Mouse (Mus musculus) layer of hippocampus, adult 8-10 months (tissue): ENCODE measurements around the gene Cpm. TPM values are rescaled to one million over a fixed set of nuclear protein-coding genes. Genes with fewer than 3 reads are reported as not detected.
A peak's percentile ranks its signal among the peaks of the same experiment; 100 is the strongest.
"Not testable (repeated sequence)": the region's sequence is repeated elsewhere in the genome, so short reads cannot be mapped to it uniquely, and the experiment has no call there.

Experiments used
- DNase-seq, 2 experiments: peaks; one replicate each; pipeline ENCODE4 v3.0.0; 2022; ENCODE audit warnings: low spot score in 2 of 2
- total RNA-seq, 4 experiments: library from RNA; stranded (reverse); gene quantifications; 2 replicates each; pipeline ENCODE4 v1.2.4; 2022

Gene Cpm
- total RNA-seq, 4 experiments from 2014 or later: 9.1 to 11.4 (median 9.7) TPM

DNA sequence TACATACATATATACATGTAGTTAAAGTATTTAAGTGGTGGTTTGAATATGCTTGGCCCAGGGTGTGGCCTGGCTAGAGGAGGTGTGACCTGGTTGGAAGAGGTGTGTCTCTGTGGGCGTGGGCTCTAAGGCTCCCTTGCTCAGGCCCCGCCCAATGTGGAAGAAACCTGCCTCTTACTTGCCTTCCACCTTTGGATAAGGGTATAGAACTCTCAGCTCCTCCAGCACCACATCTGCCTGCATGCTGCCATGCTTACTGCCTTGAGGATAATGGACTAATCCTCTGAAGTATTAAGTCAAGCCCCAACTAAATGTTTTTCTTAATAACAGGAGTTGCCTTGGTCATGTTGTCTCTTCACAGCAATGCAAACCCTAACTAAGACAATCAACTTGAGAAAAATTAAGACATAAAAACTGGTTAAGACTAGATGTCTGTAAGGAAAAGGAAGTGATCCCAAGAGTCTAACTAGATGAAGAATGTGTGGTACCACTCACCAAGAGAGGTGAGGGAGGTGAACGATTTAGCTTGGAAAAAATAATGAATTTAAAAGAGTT lies 68.3 kb downstream of the Cpm start:
- DNase-seq: no peak

DNA sequence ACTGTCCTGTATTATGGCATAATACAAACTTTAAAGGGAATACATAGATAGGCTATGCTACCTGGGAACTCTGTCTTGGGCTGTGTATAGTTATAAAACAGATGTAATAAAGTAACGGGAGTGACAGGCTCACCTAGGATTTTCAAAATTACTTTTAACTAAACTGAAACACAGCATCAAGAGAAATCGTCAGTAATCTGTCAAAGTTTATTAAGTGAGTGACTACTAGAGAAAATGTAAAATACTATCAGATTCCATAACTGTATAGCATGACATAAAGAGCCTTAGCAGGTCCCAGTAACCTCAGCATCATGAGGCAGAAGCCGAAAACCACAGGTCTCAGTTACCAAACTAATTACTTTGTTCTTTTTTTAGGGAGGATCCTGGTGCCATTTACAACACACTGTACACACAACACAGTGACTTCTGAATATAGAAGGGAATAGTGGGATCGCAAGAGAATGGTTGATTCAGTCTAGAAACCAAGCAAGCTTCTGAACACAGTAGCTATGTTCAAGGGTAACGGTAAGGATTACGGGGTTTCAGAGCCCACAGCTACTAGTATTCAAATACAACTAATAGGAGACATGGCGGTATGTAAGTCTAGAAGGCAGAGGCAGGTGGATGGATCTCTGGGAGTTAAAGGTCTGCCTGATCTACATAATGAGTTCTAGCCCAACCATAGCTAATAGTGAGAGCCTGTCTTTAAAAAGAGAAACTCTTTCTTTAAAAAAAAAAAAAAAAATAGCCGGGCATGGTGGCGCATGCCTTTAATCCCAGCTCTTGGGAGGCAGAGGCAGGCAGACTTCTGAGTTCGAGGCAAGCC lies 69.2 kb downstream of the Cpm start:
- no peak for DNase-seq

DNA sequence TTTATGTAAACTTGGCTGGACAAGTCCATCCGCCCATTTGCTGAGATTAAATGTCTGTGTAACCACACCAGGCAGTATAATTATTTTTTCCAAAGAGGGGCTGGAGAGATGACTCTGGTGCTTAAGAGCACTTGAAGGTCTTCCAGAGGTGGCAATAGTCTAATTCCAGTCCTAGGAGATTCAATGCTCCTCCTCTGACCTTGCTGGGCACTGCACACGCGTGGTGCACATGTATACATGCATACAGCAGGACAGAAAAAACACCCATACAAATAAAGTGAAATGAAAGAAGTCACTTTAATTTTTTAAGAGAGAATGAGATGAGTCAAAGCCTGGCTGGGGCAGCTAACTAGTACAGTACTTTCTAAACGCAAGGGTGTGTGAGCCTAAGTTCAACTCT lies 70.6 kb downstream of the Cpm start:
- no peak for DNase-seq

DNA sequence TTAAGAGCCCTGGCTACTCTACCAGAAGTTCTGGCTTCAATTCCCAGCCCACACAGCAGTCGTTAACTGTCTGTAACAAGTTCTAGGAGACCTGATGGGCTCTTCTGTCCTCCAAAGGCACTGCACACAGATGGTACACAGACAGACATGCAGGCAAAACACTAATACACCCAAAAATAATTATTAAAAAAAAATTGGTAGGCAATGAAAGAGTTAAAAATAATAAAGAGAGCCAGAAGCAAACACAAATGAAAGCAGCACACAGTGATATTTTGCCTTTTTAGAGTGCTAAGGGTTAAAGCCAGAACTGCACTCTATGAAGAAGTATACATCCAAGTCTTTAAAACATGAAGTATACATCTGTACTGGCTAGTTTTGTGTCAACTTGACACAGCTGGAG lies 71.2 kb downstream of the Cpm start:
- no peak for DNase-seq

DNA sequence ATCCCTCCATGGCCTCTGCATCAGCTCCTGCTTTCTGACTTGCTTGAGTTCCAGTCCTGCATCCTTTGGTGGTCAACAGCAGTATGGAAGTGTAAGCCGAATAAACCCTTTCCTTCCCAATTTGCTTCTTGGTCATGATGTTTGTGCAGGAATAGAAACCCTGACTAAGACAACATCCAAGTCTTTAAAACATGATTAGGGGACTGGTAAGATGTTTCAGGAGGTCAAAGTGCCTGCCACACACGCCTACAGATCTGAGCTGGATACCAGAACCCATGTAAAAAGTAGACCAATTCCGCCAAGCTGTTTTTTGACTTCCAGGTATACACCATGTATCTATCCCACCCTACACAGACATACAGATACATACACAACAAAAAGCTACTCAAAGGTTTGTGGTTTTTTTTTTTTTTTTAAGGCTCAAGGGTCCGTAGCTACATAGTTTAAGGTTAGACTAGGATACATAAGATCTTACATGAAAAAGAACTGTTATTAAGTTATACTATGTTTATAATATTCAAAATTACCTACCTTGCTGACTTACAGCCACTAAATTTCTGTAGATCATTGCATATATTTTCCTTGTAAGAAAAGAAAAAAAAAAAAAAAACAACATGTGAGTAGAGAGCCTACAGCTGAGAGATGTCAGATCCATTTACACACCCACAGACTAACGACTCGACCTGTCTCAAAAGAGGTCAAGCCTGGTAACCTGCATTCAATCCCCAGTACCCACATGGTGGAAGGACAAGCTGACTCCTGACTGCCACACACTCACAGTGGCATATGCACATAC lies 71.9 kb downstream of the Cpm start:
- DNase-seq: no peak

DNA sequence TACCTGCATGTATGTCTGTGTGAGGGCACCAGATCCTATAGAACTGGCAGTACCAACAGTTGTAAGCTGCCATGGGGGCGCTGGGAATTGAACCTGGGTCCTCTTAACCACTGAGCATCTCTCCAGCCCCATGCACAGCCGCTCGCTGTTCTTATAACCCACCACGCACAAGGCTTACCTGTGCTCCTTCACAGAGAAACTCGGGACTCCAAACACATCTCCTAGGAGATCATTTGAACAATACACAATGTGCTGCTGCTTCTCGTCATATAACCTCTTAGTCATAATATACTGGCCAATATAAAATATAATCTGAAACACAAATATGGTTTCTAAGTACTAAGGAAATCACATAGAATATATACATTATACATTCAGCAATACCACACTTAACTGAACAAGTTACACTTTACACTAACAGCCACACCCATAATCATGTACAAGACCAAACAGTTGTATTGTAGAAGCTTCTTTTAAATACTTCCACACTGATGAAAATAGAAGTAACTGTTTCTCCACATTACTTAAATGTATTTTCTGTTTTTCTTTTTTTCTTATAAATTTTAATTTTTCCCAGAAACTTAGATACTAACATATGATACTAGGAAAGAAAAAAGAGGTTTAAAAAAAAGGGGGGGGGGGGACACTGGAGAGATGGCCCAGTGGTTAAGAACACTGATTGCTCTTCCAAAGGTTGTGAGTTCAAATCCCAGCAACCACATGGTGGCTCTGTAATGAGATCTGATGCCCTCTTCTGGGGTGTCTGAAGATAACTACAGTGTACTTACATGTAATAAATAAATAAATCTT lies 72.9 kb downstream of the Cpm start:
- no peak for DNase-seq

DNA sequence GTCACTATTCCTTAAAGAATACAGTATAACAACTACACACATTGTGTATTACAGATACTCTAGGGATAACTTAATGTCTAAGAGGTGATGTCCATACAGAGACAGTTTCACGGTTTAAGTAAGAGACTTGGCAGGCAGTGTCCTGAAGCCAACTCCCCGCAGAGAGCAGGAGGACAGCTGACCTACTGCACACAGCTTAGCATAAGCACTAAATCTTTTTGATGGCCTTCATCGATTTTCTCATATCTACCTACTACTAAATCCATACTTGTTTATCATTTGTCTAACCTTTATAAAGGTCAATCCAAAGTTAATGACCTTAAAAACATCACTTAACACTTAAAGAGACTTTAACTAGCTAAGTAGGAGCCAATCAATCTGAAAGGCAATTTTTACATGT lies 74.2 kb downstream of the Cpm start:
- DNase-seq: no peak

DNA sequence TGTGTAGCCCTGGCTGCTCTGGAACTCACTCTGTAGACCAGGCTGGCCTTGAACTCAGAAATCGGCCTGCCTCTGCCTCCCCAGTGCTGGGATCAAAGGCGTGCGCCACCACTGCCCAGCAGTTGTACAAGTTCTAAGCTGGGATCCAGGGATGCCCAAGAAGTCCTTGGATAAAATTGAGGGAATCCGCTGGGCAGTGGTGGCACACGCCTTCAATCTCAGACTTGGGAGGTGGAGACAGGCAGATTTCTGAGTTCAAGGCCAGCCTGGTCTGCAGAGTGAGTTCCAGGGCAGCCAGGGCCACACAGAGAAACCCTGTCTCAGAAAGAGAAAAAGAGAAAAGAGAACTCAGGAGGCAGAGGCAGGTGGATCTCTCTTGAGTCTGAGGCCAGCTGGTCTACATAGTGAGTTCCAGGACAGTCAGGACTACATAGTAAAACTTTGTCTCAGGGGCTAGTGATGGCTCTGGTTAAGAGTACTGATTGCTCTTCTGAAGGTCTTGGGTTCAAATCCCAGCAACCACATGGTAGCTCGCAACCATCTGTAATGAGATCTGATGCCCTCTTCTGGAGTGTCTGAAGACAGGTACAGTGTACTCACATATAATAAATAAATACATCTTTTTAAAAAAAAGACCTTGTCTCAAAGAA lies 75.1 kb downstream of the Cpm start:
- DNase-seq: not testable (repeated sequence)

DNA sequence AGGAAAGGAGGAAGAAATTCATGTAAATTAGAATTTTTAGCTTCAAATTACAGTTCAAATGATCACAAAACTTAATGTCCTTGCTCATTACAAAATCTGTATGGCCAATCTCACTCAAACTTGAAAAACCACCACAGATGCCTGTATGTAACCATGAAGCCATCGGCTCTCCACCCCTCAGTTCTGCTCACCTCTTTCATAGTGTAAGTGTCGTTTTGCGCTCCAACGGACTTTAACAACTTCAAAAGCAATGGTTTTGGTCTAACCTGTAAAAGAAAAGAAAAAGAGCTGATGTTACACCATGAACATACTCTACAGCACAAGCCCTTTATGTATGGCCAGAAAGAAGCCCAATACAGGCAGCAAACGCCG lies 75.7 kb downstream of the Cpm start:
- DNase-seq: no peak

DNA sequence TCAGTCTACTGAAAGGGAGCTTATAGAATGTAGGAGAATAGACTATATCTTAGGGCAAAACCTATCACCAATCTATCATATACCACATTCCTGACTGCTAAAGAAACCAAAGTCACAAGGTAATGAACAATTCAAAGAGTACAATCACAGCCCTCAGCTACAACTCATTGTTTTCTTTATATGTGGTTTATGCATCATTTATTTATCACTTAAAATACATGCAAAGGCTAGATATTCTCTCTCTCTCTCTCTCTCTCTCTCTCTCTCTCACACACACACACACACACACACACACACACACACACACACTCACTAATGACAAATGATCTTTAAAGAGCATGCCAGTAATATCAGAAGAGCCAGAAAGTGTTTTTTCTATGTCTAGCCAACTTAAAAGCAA lies 76.5 kb downstream of the Cpm start:
- no peak for DNase-seq

DNA sequence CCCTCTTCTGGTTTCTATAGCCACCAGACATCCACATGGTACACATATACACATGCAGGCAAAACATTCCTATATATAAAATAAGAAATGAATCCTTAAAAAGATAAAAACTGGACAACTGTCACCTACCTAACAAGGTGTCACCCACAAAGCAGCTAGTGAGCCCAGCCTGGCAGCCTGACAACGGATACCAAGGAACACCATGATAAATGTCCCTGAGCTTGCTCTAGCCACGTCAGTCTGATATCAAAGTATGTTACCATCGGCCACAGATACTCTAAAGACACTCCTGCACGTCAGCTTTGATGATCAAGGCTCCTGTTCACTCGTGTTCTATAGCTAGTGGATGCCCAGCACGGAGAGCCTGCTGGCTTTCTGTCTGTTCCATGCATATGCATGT lies 77.1 kb downstream of the Cpm start:
- DNase-seq: no peak

DNA sequence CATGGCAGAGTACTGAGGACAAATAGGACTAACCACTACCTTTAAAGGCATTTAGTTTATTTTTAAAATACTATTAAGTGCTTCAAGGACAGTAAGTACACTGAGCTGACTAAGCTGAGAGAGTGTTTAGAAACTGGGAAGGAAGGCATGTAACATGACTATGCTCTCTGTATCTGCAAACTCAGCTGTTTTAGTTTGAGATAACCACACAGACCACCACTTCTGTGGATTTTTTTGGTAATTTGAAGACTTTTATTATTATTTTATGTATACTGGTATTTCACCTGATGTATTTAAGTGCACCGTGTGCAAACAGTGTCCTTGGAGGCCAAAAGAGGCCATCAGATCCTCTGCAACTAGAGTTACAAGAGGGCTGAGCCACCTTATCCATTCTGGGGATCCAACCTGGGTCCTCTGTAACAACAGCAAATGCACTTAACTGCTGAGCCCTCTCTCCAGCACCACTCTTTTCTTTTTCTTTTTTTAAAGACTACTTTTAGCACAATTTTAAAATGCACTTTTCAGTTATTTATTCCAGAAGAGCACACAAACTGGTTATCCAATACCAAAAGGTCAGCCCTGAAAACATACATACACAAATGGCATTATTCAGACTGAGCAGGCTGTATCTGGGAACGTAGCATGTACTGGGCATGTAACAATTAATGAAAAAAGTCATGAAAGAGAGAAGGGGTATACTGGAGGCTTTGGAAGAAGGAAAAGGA lies 78.0 kb downstream of the Cpm start:
- DNase-seq: no peak

DNA sequence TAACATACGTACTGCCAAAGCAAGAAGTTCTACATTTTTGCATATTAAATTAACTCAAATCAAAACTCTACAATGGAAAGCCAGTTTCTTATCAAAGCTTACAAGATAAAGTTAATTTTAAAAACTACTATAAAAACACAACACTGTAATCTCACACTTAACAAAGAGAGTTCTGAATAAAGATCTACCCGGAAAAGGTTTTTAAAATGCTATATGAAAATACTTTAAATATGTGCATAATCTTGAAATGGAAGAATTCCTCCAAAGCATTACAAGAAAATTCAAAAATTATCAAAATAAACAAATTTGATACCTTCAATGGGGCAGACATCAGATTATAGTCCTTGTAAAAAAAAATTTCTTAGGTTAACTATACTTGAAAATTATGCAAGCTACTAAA lies 79.1 kb downstream of the Cpm start:
- no peak for DNase-seq

DNA sequence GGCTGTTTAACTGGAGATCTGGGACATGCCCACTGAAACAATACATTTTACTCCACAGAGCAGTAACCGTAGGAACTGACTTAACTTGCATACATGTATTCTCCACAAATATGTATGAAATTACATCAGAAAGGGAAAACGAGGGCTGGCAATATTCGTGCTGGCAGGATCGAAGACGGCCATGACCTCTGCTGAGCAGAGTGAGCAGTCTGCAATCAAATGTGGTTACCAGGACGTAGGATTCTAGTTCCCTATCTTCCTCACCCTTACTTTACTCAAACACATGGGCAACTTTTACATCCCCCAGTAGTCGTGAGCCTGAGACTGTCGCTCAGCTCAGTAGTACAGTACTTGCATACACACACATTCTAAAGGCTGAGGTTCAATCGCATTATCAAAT lies 79.6 kb downstream of the Cpm start:
- DNase-seq: no peak

DNA sequence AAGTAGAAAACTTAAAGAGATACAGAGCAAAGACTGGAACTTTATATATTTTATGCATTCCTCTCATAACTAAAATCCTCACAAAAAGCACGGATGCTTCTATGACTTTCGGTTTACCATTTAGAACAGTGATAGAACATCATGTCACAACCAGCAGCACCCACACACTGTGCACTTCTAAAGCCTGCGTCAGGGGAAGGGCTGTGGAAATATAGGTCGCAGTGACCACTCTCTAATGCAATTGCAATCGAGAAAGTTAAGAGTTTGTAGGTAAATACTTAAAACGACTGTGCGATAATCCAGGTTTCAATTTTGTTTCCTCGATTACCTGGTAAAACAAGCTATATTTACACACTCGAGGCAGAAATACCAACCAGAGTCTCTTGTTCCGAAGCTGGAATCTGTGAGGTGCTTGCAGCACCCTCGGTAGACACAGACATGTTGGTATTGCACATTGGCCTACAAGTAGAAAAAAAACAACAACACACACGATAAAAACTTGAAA lies 80.1 kb downstream of the Cpm start:
- no peak for DNase-seq

DNA sequence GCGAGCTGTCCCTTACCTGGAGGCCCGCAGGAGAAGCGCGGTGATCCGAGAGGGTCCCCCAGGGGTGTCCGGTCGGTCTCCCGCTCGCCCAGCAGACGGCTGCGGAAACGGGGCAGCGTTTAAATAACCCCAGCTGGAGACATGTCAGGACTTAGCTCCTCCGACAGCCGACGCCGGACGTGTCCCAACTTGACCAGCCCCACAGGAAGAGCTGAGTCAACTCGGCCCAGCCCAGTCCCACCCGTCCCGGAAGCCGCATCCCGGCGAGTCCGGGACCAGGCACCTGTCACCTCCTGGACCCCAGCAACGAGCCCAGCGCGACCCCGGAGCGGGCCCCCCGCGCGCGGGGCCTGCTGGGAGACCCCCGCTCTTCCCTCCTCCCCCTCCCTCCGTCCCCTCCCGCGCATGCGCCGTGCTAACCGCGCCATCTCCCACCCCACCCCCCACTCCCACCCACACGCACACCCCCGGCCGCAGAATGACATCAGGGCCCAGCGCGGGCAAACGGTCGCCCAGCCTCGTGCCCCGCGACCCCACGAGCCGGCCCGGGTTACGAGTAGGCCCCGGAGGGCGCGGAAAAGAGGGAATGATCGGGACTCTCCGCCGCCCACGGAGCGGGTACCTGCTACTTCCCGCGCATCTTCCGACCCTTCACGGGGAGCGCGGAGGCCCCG lies 80.8 kb downstream of the Cpm start:
- peak; percentile 50 to 55 for DNase-seq

DNA sequence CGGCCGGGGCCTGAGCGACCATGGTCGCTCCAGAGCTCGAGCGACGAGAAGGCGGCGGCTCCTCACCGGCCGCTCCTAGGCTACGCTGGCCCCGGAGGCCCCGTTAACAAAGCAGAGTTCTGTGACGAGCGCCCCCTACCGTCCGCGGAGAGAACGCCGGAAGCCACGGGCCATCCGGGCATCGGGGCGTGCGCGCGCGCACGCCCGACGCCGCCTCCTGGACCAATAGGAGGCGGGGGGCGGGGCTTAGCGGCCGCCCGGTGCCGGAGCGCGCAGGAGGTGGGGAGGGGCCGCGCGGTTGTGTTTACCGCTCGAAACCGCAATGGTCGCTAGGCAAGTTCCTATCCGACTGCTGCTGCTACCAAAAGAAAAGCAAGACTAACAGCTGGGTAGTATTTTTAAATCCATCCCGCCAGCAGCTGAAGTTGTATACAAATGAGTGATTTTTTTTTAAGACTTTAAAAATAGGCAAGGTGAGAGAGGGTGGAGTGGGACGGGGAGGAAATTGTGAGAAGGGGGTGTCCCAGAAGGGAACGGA lies 81.4 kb downstream of the Cpm start, which contains the start of gene Mdm2:
TSS of gene Mdm2 (minus strand) at position 155 of the 538 bp plus-strand sequence.
- peak; percentile 87 to 97 for DNase-seq

DNA sequence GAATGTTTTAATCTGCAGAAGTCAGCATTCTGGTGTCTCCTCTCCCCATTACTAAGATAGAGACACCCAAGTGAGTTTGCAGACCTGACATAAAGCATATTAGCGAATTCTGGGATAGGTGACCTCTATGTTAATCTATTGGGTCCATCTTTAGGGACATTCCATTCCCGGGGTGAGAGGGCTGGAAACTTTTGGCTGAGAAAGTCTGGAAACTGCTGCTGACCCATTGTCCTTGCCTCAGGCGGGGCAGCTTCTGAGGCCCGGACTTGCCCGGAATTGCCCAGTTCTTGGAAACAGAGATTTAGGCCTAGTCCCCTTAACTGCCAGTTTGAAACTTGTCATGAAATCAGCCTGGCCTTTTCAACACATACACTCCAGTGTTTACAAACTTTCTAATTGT lies 82.1 kb downstream of the Cpm start:
- no peak for DNase-seq

DNA sequence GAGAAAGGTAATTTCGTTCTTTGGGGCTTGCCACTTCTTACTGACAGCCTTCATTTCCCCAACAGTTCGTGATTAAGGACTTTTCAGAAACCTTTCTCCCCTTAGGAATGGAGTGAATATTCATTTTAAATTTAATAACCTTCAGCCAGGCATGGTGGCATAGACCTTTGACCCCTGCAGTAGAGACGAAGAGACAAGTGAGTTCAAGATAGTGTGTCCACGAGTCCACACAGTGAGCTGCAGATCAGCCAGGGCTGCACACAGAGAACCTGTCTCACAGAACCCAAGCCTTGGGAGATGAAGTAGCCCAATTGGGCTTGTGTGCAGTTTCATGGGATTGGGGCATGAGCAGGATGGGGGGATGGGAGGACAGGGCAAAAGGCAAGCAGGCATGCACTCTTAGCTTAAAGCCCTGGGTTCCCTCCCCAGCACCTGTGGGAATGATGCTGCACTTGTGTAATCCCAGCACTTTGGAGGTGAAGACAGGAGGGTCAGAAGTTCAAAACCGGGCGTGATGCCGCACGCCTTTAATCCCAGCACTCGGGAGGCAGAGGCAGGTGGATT lies 83.0 kb downstream of the Cpm start:
- DNase-seq: no peak
